Mouse (Mus musculus) heart, embryonic 10.5 days (tissue): ENCODE measurements around the gene Krba1. TPM values are rescaled to one million over a fixed set of nuclear protein-coding genes. Genes with fewer than 3 reads are reported as not detected.

Experiments
- microRNA-seq: library from miRNA; unstranded; fragments of <30 nt; microRNA quantifications from one replicate; pipeline ENCODE4, GENCODE M21; 2017
- polyA plus RNA-seq: library from polyadenylated mRNA; unstranded; fragments of >200 nt; fragmentation: Nextera tagmentation; extraction: Ambion mirVana; gene quantifications from 2 replicates; pipeline ENCODE4 v1.2.1, GENCODE M21; 2016

Gene Krba1
- polyA plus RNA-seq, 1 experiment from 2014 or later, result 17.5 TPM

Small RNAs within 50 kb of the gene (microRNA-seq; reads per million reads assigned to microRNA genes)
- gene Gm24325, result not detected

Other genes with a start within 250 kb of the Krba1 start
- gene Zfp467, start 50.2 kb downstream of the Krba1 start, polyA plus RNA-seq, result 13.4 and 13.9 TPM in 2 replicates
- 0.15 and 0.64 TPM in 2 replicates for gene Sspo, start 52.6 kb downstream of the Krba1 start, polyA plus RNA-seq
- gene Atp6v0e2, start 142.0 kb downstream of the Krba1 start, polyA plus RNA-seq, result 21.1 and 26.6 TPM in 2 replicates
- 9.5 and 12.9 TPM in 2 replicates for gene Lrrc61, start 159.2 kb downstream of the Krba1 start, polyA plus RNA-seq
- gene Rarres2, start 177.2 kb downstream of the Krba1 start, polyA plus RNA-seq, result 10.5 and 18.2 TPM in 2 replicates
- gene Gm45021, start 194.0 kb downstream of the Krba1 start, polyA plus RNA-seq, result not detected in 2 replicates
- 31.9 and 33.2 TPM in 2 replicates for gene Repin1, start 198.3 kb downstream of the Krba1 start, polyA plus RNA-seq
- gene Gm44965, start 198.4 kb downstream of the Krba1 start, polyA plus RNA-seq, result 0.49 TPM in 1 of 2 replicates, not detected in the other
- gene Zfp775, start 206.5 kb downstream of the Krba1 start, polyA plus RNA-seq, result 7.7 and 8.9 TPM in 2 replicates
- gene AI854703, start 231.2 kb downstream of the Krba1 start, polyA plus RNA-seq, result 0.90 and 1.6 TPM in 2 replicates